Mouse (Mus musculus) lung, adult 2 months (tissue): Measurements from ENCODE around the gene Got1.

Source experiments
- CTCF ChIP-seq: fragments of 200-500 bp; IDR thresholded peaks from 2 replicates; pipeline ENCODE4 v1.5.1; 2011; ENCODE audit warnings: mild to moderate bottlenecking, low read length, control low read depth; ENCODE audit not compliant: insufficient read depth
- POLR2A ChIP-seq: fragments of 200-500 bp; IDR thresholded peaks from 2 replicates; pipeline ENCODE4 v1.6.1; 2011; ENCODE audit warnings: low read depth, mild to moderate bottlenecking, control low read depth, low read length, borderline replicate concordance; ENCODE audit errors: extremely low read depth

GRCm38 (mm10) chr19:43472781-43473180 lies 51.6 kb downstream of the Got1 start:
- no peak for TF ChIP-seq POLR2A
- no peak for TF ChIP-seq CTCF
